Mouse (Mus musculus): ENCODE results near the gene Castor2. TPM values are rescaled to one million over a fixed set of nuclear protein-coding genes. Genes with fewer than 3 reads are reported as not detected.

Gene Castor2
- total and polyA plus RNA-seq, 2 experiments from 2014 or later, result 3.9 to 5.2 TPM

DNA sequence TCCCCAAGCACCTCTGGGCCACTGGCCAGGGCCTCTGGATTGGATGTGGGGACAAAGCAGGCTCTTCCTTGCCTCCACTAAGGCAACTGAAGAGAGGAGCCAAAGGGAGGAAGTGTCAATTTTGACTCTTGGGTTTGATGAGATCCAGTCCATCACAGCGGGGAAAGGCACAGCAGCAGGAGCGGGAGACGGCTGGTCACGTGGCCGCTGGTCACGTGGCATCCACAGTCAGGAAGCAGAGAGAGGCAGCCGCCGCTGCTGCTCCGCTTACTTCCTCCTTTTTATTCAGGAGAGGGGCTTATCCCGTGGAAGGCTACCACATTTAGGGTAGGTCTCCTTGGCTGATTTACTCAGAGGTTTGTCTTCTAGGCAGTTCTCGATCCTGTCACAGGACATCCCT, 42.9 kb downstream of the Castor2 start:
- H3K9me3 ChIP-seq (replicated peaks; ENCODE audit: control insufficient read depth, low read length), result no peaks in the 10 kb centered on the region; the same call in 1 of the 2 replicates
- DNase-seq (ENCODE audit: low spot score) (no peak), ATAC-seq (ENCODE audit: insufficient read depth, low read depth) (no peak)
- peaks cover 2% of the 10 kb centered on the region; the same call in 1 of the 2 replicates for H3K4me1 ChIP-seq (ENCODE audit: control insufficient read depth, insufficient read depth)
- TF ChIP-seq CTCF (IDR thresholded peaks at IDR 0.05; ENCODE audit: low read depth), result no peak
- no peak for TF ChIP-seq EP300 (IDR thresholded peaks at IDR 0.05; ENCODE audit: low read depth)
- peaks cover 7% of the 10 kb centered on the region; the same call in 1 of the 2 replicates for H3K36me3 ChIP-seq (replicated peaks; ENCODE audit: control insufficient read depth, insufficient read depth, low read length)
- no peak overlapping the region for H3K9ac ChIP-seq (replicated peaks; ENCODE audit: low read depth, low read length)
- H3K4me3 ChIP-seq (ENCODE audit: low read depth, low read length), result no peak overlapping the region
- WGBS, result 71% methylated on average over 11 of the region's 11 CpGs
- H3K27me3 ChIP-seq (ENCODE audit: control insufficient read depth, insufficient read depth, low read length), result no peaks in the 10 kb centered on the region
- H3K4me2 ChIP-seq (ENCODE audit: low read depth, low read length), result no peak overlapping the region
- H3K27ac ChIP-seq (ENCODE audit: low read depth), result no peak overlapping the region

GRCm38 (mm10) chr5:134144986-134145385, 45.5 kb downstream of the Castor2 start:
- H3K36me3 ChIP-seq (replicated peaks; ENCODE audit: control insufficient read depth, insufficient read depth, low read length), result peaks cover 17% of the 10 kb centered on the region; the same call in 1 of the 2 replicates
- H3K9me3 ChIP-seq (replicated peaks; ENCODE audit: control insufficient read depth, low read length), result no peaks in the 10 kb centered on the region; the same call in 1 of the 2 replicates
- H3K9ac ChIP-seq (replicated peaks; ENCODE audit: low read depth, low read length), result no peak overlapping the region
- DNase-seq (ENCODE audit: low spot score), result no peak
- no peak overlapping the region for H3K4me2 ChIP-seq (ENCODE audit: low read depth, low read length)
- TF ChIP-seq EP300 (IDR thresholded peaks at IDR 0.05; ENCODE audit: low read depth), result no peak
- no peak for TF ChIP-seq CTCF (IDR thresholded peaks at IDR 0.05; ENCODE audit: low read depth)
- ATAC-seq (ENCODE audit: insufficient read depth, low read depth), result no peak
- WGBS, result 96% methylated on average over 8 of the region's 8 CpGs
- H3K4me1 ChIP-seq (ENCODE audit: control insufficient read depth, insufficient read depth), result peaks cover 4% of the 10 kb centered on the region; the same call in 1 of the 2 replicates
- H3K4me3 ChIP-seq (ENCODE audit: low read depth, low read length), result no peak overlapping the region
- no peak overlapping the region for H3K27ac ChIP-seq (ENCODE audit: low read depth)
- H3K27me3 ChIP-seq (ENCODE audit: control insufficient read depth, insufficient read depth, low read length), result no peaks in the 10 kb centered on the region

DNA sequence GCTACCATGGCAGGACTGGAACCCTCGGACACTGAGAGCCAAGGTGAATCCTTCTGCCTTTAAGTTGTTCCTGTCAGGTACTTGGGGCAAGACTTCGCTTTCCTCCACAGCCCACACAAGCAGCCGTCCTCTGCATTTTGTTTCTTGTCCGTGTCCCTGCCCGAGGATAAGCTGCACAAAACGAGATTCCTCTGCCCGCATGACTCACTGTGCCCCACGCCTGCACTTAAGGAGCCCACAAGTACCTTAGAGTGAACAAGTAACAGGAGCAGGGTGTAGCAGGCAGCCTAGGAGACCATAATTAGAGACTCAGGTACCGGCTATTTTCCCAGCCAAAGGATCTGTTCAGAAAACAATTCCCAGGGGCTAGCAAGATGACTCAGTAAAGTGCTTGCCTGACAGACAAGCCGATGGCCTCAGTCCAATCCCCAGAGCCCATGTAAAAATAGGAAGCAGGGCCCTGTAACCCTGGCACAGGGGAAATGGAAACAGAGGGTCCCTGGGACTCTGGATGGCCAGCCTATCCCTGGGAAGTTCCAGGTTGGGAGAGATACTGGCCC, 47.8 kb downstream of the Castor2 start:
- Histone ChIP-seq H3K9me3 (replicated peaks; ENCODE audit: control insufficient read depth, low read length) (no peaks in the 10 kb centered on the region; the same call in 1 of the 2 replicates), H3K27me3 (ENCODE audit: control insufficient read depth, insufficient read depth, low read length) (no peaks in the 10 kb centered on the region), H3K4me1 (ENCODE audit: control insufficient read depth, insufficient read depth) (peaks cover 4% of the 10 kb centered on the region; the same call in 1 of the 2 replicates), H3K4me2 (ENCODE audit: low read depth, low read length) (no peak overlapping the region), H3K36me3 (replicated peaks; ENCODE audit: control insufficient read depth, insufficient read depth, low read length) (peaks cover 29% of the 10 kb centered on the region), H3K4me3 (ENCODE audit: low read depth, low read length) (no peak overlapping the region), H3K27ac (ENCODE audit: low read depth) (0 out of 2 replicates have a peak overlapping the region, but pooled peaks have one; percentile 6), H3K9ac (replicated peaks; ENCODE audit: low read depth, low read length) (no peak overlapping the region)
- ATAC-seq (ENCODE audit: insufficient read depth, low read depth) (no peak), DNase-seq (ENCODE audit: low spot score) (no peak)
- TF ChIP-seq CTCF (IDR thresholded peaks at IDR 0.05; ENCODE audit: low read depth) (no peak), EP300 (IDR thresholded peaks at IDR 0.05; ENCODE audit: low read depth) (no peak)
- 47% methylated on average over 10 of the region's 10 CpGs for WGBS

DNA sequence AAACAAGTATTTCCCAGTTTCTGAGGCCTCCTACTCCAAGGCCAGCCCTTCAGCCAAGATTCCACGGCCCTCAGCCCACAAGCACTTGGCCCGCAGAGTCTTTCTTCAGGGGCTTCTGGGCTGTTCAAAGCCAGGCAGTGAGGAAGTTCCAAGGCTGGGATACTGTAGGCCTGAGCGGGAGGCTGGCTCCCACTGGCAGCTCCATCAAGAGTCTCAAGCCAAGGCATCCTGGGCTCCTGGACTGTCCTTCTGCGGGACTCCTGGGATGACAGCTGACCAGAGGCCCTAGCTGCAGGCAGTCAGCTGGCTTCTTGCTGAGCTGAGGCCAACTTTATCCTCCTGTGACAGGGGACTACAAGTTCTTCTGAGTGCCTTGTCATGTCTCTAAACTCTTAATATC, 48.6 kb downstream of the Castor2 start:
- H3K4me3 ChIP-seq (ENCODE audit: low read depth, low read length), result no peak overlapping the region
- no peak overlapping the region; the same call in 1 of the 2 replicates for H3K9ac ChIP-seq (replicated peaks; ENCODE audit: low read depth, low read length)
- no peaks in the 10 kb centered on the region; the same call in 1 of the 2 replicates for H3K9me3 ChIP-seq (replicated peaks; ENCODE audit: control insufficient read depth, low read length)
- H3K36me3 ChIP-seq (replicated peaks; ENCODE audit: control insufficient read depth, insufficient read depth, low read length), result peaks cover 31% of the 10 kb centered on the region
- peak overlapping the region; percentile 25; the same call in 1 of the 2 replicates for H3K27ac ChIP-seq (ENCODE audit: low read depth)
- WGBS, result 77% methylated on average over 4 of the region's 4 CpGs
- no peak for TF ChIP-seq CTCF (IDR thresholded peaks at IDR 0.05; ENCODE audit: low read depth)
- TF ChIP-seq EP300 (IDR thresholded peaks at IDR 0.05; ENCODE audit: low read depth), result no peak
- peaks cover 4% of the 10 kb centered on the region; the same call in 1 of the 2 replicates for H3K4me1 ChIP-seq (ENCODE audit: control insufficient read depth, insufficient read depth)
- ATAC-seq (ENCODE audit: insufficient read depth, low read depth) (no peak), DNase-seq (ENCODE audit: low spot score) (no peak)
- no peaks in the 10 kb centered on the region for H3K27me3 ChIP-seq (ENCODE audit: control insufficient read depth, insufficient read depth, low read length)
- no peak overlapping the region for H3K4me2 ChIP-seq (ENCODE audit: low read depth, low read length)

DNA sequence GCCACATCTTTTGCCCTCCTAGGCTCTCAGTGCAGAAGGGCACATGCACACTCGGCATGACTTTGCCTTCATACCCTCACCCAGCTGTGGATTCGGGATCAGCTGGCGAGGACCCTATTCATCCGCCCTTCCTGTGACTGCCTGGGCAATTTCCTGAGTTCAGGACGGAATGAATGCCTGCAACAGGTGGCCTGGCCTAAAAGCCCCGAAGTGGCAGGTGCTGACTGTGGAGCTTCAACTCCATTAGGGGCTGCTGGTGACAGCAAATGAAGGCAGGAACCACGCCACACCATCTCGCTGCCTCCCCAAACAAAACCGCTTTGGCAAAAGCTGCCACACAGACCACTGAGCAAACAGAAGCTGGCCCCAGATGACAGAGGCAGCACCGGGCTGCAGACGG, 52.4 kb downstream of the Castor2 start:
- ATAC-seq (ENCODE audit: insufficient read depth, low read depth) (no peak), DNase-seq (ENCODE audit: low spot score) (no peak)
- Histone ChIP-seq H3K36me3 (replicated peaks; ENCODE audit: control insufficient read depth, insufficient read depth, low read length) (peaks cover 58% of the 10 kb centered on the region), H3K4me3 (ENCODE audit: low read depth, low read length) (no peak overlapping the region), H3K9me3 (replicated peaks; ENCODE audit: control insufficient read depth, low read length) (no peaks in the 10 kb centered on the region), H3K4me1 (ENCODE audit: control insufficient read depth, insufficient read depth) (peaks cover 4% of the 10 kb centered on the region; the same call in 1 of the 2 replicates), H3K9ac (replicated peaks; ENCODE audit: low read depth, low read length) (no peak overlapping the region), H3K4me2 (ENCODE audit: low read depth, low read length) (no peak overlapping the region), H3K27ac (ENCODE audit: low read depth) (no peak overlapping the region), H3K27me3 (ENCODE audit: control insufficient read depth, insufficient read depth, low read length) (no peaks in the 10 kb centered on the region)
- TF ChIP-seq EP300 (IDR thresholded peaks at IDR 0.05; ENCODE audit: low read depth) (no peak), CTCF (IDR thresholded peaks at IDR 0.05; ENCODE audit: low read depth) (no peak)
- WGBS, result 84% methylated on average over 11 of the region's 11 CpGs

Data from heart, postnatal 0 days (tissue).